In genomic region chr9:115055041-115055830, GRCm38 (mm10) we compare ENCODE assay signal across 15 mouse cellular contexts.
DNase-seq lines count a peak whose midpoint lies in the region; ATAC-seq lines count a peak whose summit lies in the region.
"Had no signal": no experiment of that assay in that cellular context is flagged by ENCODE, and none has a peak within 500 bp of the region (broad histone marks: within the 10 kb centered on the region; RNA-seq: fewer than 3 reads in every experiment).

No protein-coding gene starts in this region.

- H3K4me1 ChIP-seq in forebrain, embryonic 16.5 days (replicated peaks; ENCODE audit: control insufficient read depth, insufficient read depth, low read length) = peaks cover 9% of the 10 kb centered on the region
- peaks cover 8% of the 10 kb centered on the region for H3K4me1 ChIP-seq in forebrain, embryonic 10.5 days
- peaks cover 16% of the 10 kb centered on the region for H3K4me1 ChIP-seq in hindbrain, embryonic 14.5 days (replicated peaks; ENCODE audit: control insufficient read depth, insufficient read depth, low read length)

- ATAC-seq in forebrain, embryonic 16.5 days = peak; percentile 33; the same call in 1 of the 2 replicates
- ATAC-seq in hindbrain, embryonic 14.5 days (ENCODE audit: low FRiP score) = no peak
- ATAC-seq in erythroblast, adult 5-6 weeks (replicated peaks; ENCODE audit: low FRiP score, poor library complexity, severe bottlenecking) = no peak

- no peak overlapping the region for H3K4me3 ChIP-seq in forebrain, embryonic 16.5 days (replicated peaks; ENCODE audit: low read length)
- H3K4me3 ChIP-seq in forebrain, embryonic 10.5 days = no peak overlapping the region
- H3K4me3 ChIP-seq in hindbrain, embryonic 14.5 days (replicated peaks; ENCODE audit: low read length) = no peak overlapping the region
- H3K4me3 ChIP-seq: neural tube, embryonic 12.5 days had no signal

- DNase-seq in forebrain, embryonic 10.5 days (ENCODE audit: extremely low spot score, low spot score) = no peak
- peak; percentile 67 for DNase-seq in testis, postnatal 14 days (ENCODE audit: low spot score)
- DNase-seq in testis, postnatal 10 days (ENCODE audit: low spot score) = no peak
- DNase-seq in hindbrain, embryonic 14.5 days (ENCODE audit: low spot score) = no peak
- no peak for DNase-seq in cerebellum, postnatal 14 days
- DNase-seq in ovary, postnatal 14 days (ENCODE audit: low spot score) = no peak
- DNase-seq: adrenal gland, adult 8-10 months; kidney, adult 8-10 months; layer of hippocampus, adult 9-11 months; liver; lung, postnatal 4 days; thymus, postnatal 25 days had no signal

- no peaks in the 10 kb centered on the region for H3K36me3 ChIP-seq in forebrain, embryonic 16.5 days (ENCODE audit: control insufficient read depth, insufficient read depth)
- H3K36me3 ChIP-seq in forebrain, embryonic 10.5 days (replicated peaks) = no peaks in the 10 kb centered on the region
- no peaks in the 10 kb centered on the region for H3K36me3 ChIP-seq in hindbrain, embryonic 14.5 days (replicated peaks; ENCODE audit: control insufficient read depth, insufficient read depth)
- H3K36me3 ChIP-seq: neural tube, embryonic 12.5 days had no signal

- H3K9ac ChIP-seq in forebrain, embryonic 16.5 days (replicated peaks; ENCODE audit: low read depth, low read length) = no peak overlapping the region
- no peak overlapping the region for H3K9ac ChIP-seq in hindbrain, embryonic 14.5 days
- H3K9ac ChIP-seq: neural tube, embryonic 12.5 days had no signal

- WGBS in forebrain, embryonic 16.5 days = 76% methylated on average over 8 of the region's 8 CpGs
- WGBS in forebrain, embryonic 10.5 days = 91% methylated on average over 8 of the region's 8 CpGs
- 77% methylated on average over 8 of the region's 8 CpGs for WGBS in hindbrain, embryonic 14.5 days

- H3K27me3 ChIP-seq in forebrain, embryonic 16.5 days (replicated peaks; ENCODE audit: control insufficient read depth, insufficient read depth, low read length) = no peaks in the 10 kb centered on the region
- H3K27me3 ChIP-seq in forebrain, embryonic 10.5 days (ENCODE audit: poor library complexity, severe bottlenecking) = no peaks in the 10 kb centered on the region
- no peaks in the 10 kb centered on the region for H3K27me3 ChIP-seq in hindbrain, embryonic 14.5 days (ENCODE audit: control insufficient read depth, insufficient read depth, low read length)
- H3K27me3 ChIP-seq: neural tube, embryonic 12.5 days had no signal

- no peaks in the 10 kb centered on the region for H3K9me3 ChIP-seq in forebrain, embryonic 16.5 days (ENCODE audit: control insufficient read depth, low read length)
- no peaks in the 10 kb centered on the region for H3K9me3 ChIP-seq in forebrain, embryonic 10.5 days
- no peaks in the 10 kb centered on the region for H3K9me3 ChIP-seq in hindbrain, embryonic 14.5 days (ENCODE audit: control insufficient read depth, low read length)
- H3K9me3 ChIP-seq: neural tube, embryonic 12.5 days had no signal

- no peak overlapping the region for H3K4me2 ChIP-seq in forebrain, embryonic 16.5 days (ENCODE audit: low read length)
- no peak overlapping the region for H3K4me2 ChIP-seq in hindbrain, embryonic 14.5 days (replicated peaks)
- H3K4me2 ChIP-seq: neural tube, embryonic 12.5 days had no signal

- H3K27ac ChIP-seq in forebrain, embryonic 16.5 days (ENCODE audit: low read length) = no peak overlapping the region
- H3K27ac ChIP-seq in forebrain, embryonic 10.5 days = no peak overlapping the region
- H3K27ac ChIP-seq in hindbrain, embryonic 14.5 days = peak overlapping the region; percentile 47; the same call in 1 of the 2 replicates
- H3K27ac ChIP-seq: neural tube, embryonic 12.5 days had no signal
